Mouse (Mus musculus) heart, adult 2 months (tissue): ENCODE measurements around the gene Olfr70.

Experiments used
- CTCF ChIP-seq: fragments of 200-600 bp; IDR thresholded peaks from 2 replicates; pipeline ENCODE4 v1.8.1; 2022; ENCODE audit warnings: antibody characterized with exemption, mild to moderate bottlenecking, moderate library complexity
- EP300 ChIP-seq: fragments of 200-500 bp; IDR thresholded peaks from 2 replicates; pipeline ENCODE4 v1.6.1; 2011; ENCODE audit warnings: low read depth, low read length, control low read depth; ENCODE audit not compliant: insufficient read depth

DNA sequence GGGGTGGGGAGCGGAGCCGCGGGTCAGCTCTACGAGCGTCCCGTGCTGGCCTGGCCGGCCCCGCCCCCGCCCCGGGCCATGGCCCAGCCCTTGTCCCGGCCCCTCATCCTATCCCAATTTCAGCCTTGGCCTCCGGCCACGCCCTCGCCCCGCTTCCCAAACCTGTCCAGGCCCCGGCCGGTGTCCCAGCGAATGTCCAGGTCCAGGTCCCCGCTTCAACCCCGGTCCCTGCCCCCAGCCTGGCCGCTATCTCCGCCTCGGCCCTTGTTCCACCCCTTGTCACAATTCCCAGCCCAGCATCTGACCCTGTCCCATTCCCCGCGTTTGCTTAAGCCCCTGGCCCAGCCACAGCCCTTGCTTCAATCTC lies 31.2 kb downstream of the Olfr70 start:
- no peak for TF ChIP-seq CTCF
- no peak for TF ChIP-seq EP300
